Mouse (Mus musculus) embryo, embryonic 9.5 days (tissue): Measurements from ENCODE around the gene Ccdc194.
A peak's percentile ranks its signal among the peaks of the same experiment; 100 is the strongest.
"Not testable (repeated sequence)": the region's sequence is repeated elsewhere in the genome, so short reads cannot be mapped to it uniquely, and the experiment has no call there.

Source experiments
- DNase-seq: peaks from one replicate; pipeline ENCODE4 v3.0.0-alpha.2; 2017; ENCODE audit errors: extremely low spot score

Ccdc194 gene

DNA sequence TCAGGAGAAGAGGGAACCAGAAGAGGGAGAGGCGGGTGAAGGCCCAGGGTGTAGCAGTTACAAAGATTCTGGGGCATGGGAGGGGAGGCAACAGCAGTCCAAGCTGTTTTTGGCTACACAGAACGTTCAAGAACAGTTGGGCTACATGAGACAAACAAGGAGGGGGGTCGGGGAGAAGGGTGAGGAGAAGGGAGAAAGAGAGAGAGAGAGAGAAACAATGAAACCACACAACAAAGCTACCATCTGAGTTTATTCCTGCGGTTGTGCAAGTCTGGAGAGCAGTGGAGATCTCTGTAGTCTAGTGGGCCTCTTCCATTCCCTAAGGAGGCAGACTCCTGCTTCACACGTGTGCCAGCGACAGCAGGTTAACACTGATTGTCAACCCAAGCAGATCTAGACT, 28.5 kb upstream of the Ccdc194 start:
- DNase-seq, result no peak

DNA sequence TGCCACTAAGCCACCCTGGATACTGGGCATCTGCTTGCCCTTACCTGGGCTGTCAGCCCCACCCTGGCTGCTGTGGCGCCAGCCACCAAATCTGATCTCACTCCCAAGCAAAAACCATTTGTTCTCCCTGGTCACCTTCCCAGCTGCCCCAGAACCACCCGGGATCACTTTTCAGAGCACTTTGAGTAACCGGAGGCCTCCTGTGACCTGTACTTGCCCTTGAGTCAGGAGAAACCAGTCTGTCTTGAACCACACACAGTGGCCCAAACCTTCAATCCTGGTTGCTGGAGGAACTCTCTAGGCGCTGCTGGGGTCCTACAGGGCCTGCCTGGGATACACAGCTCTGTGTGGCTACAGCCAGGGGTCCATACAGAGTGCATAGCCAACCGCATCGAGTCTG, 27.3 kb upstream of the Ccdc194 start:
- DNase-seq, result no peak

DNA sequence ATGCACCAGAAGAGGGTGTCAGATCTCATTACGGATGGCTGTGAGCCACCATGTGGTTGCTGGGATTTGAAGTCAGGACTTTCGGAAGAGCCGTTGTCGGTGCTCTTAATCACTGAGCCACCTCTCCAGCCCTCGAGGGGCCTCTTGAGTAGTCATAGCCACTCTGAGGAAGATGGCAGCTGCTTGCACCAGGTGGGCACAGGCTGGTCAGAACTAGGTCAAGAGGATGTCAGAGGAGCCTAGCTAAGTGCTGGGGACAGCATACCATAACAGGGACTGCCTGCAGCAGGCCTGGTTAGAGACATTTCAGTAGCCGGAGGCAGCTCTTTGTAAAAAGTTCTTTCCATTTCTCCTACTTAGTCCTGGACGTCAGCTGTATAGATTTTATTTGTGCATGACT, 25.2 kb upstream of the Ccdc194 start:
- DNase-seq, result no peak

GRCm38 (mm10) chr8:71547590-71547989, 22.1 kb upstream of the Ccdc194 start:
- DNase-seq, result no peak

- no peak for DNase-seq
Observed at GRCm38 (mm10) chr8:71545053-71545452, 19.5 kb upstream of the Ccdc194 start.

- no peak for DNase-seq
Observed at GRCm38 (mm10) chr8:71543755-71544154, 18.2 kb upstream of the Ccdc194 start.

- DNase-seq, result peak; percentile 95
Observed at GRCm38 (mm10) chr8:71542632-71543343, 17.3 kb upstream of the Ccdc194 start, which contains the start of gene Mvb12a. Mvb12a (plus strand) TSS chr8:71542922.

GRCm38 (mm10) chr8:71537028-71537867, 11.7 kb upstream of the Ccdc194 start, which contains the start of gene Bst2:
Bst2 (minus strand) TSS chr8:71537456.
- peak; percentile 80 for DNase-seq

- no peak for DNase-seq
Observed at GRCm38 (mm10) chr8:71535663-71536062, 10.2 kb upstream of the Ccdc194 start.

DNA sequence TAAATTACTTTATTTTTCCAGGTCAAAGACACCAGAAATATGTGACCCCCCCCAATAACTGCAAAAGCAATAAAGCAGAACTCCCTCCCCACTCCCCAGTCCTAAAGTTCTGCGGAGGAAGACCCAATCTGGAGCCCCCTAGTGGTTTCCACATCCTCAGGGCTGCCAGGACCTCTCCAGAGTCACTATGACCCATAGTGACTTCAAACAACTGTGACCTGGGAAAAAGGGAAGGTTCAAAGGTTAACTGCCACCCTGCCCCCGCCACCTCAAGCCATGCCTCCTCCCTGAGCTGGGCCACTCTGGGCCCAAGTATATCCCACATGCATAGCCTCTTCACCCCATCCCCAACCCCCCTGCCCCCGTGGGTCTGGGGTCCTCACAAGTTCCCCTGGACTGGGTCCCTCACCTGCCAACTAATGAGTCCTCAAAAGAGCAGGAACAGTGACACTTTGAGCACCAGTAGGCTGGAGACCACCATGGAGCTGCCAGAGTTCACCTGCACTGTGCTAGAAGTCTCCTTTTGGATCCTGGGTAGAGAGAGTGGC, 8.8 kb upstream of the Ccdc194 start:
- no peak for DNase-seq

GRCm38 (mm10) chr8:71530735-71531467, 5.4 kb upstream of the Ccdc194 start:
- not testable (repeated sequence) for DNase-seq

GRCm38 (mm10) chr8:71528362-71529073, 3.0 kb upstream of the Ccdc194 start:
- DNase-seq, result no peak

- DNase-seq, result no peak
Observed at GRCm38 (mm10) chr8:71527162-71527870, 1.8 kb upstream of the Ccdc194 start.

DNA sequence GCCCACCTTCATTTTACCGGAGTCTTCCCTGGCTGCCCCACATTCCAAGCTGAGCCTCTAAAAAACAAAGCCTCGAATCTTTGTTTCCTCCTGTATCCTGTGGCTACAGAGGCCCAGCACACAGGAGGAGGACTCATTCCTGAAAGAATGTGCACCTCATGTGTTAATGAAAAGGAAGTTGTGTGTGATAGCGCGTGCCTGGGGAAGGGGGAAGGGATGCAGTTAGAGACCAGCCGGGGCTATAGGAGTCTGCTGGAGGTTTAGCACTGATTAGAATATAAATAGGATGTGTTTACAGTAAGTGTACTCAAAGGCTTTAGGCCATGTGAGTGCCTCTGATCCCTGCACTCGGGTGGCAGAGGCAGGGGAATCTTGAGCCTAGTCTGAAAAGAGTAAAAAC, 761 bp upstream of the Ccdc194 start:
- DNase-seq, result no peak

- peak; percentile 92 for DNase-seq
Observed at GRCm38 (mm10) chr8:71521634-71522033, 3.9 kb downstream of the Ccdc194 start.

- DNase-seq, result peak; percentile 66
Observed at GRCm38 (mm10) chr8:71519037-71519825, 6.3 kb downstream of the Ccdc194 start.

DNA sequence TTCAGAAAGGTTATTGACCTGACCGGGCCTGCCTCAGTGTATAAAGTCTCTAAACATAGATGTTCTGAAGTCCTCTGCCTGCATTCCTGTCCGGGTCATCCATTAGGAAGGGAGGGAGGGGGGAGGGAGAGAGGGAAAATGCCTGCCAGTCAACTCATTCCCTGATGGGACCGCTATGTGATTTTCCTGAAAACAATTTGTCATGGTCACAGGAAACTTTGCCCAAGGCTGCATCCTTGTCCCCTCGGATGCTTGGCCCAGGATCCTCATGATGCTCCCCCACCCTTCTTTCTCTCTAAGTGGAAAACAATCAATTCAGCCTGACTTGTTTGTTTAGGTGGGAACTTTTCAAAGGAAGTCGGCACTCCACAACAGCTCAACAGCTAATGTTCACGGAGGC, 8.7 kb downstream of the Ccdc194 start:
- DNase-seq, result peak; percentile 59

- no peak for DNase-seq
Observed at GRCm38 (mm10) chr8:71515043-71515442, 10.5 kb downstream of the Ccdc194 start.

DNA sequence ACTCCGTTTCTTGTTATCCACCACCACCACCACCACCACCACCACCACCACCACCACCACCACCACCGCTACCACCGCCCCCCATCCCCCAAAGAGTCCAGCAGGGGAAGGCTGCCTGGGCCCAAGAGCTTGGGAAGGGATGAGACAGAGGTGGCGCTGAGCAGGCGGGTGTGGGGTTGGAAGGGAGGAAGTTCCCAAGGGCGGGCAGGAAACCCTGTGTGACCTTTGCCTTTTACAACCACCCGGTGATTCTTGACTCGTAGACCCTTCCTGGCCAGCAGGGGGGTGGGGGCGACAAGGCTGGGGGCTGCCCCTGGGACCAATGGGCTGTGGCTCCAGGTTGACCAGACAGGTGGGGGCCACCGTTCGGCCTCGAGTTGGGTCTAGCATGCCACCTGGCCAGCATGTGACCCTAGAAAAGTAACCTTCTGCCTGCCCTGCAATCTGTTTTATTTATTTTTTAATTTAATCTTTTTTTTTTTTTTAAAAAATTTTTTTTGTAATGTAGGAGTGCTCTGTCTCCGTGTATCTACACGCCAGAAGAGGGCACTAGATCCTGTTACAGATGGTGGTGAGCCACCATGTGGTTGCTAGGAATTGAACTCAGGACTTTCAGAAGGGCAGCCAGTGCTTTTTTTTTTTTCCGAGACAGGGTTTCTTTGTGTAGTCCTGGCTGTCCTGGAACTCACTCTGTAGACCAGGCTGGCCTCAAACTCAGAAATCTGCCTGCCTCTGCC, 12.3 kb downstream of the Ccdc194 start:
- DNase-seq, result no peak
